Mouse (Mus musculus): ENCODE data around the gene S1pr5.
"Not testable (repeated sequence)": the region's sequence is repeated elsewhere in the genome, so short reads cannot be mapped to it uniquely, and the experiment has no call there.

Gene S1pr5

GRCm38 (mm10) chr9:21237368-21238003 lies 10.8 kb downstream of the S1pr5 start:
- peak; percentile 44 for DNase-seq (ENCODE audit: low spot score)

- DNase-seq (ENCODE audit: low spot score), result no peak
These were observed 11.3 kb downstream of the S1pr5 start for GRCm38 (mm10) chr9:21236991-21237367.

GRCm38 (mm10) chr9:21235341-21235740 lies 12.9 kb downstream of the S1pr5 start:
- DNase-seq (ENCODE audit: low spot score), result no peak

- no peak for DNase-seq (ENCODE audit: low spot score)
These were observed 14.4 kb downstream of the S1pr5 start for GRCm38 (mm10) chr9:21233805-21234204.

- no peak for DNase-seq (ENCODE audit: low spot score)
These were observed 14.9 kb downstream of the S1pr5 start for GRCm38 (mm10) chr9:21233366-21233765.

- DNase-seq (ENCODE audit: low spot score), result no peak
These were observed 15.4 kb downstream of the S1pr5 start for GRCm38 (mm10) chr9:21232867-21233266.

- no peak for DNase-seq (ENCODE audit: low spot score)
These were observed 16.7 kb downstream of the S1pr5 start for GRCm38 (mm10) chr9:21231551-21231950.

GRCm38 (mm10) chr9:21227342-21227741 lies 20.9 kb downstream of the S1pr5 start:
- peak; percentile 88 for DNase-seq (ENCODE audit: low spot score)

- DNase-seq (ENCODE audit: low spot score), result no peak
These were observed 22.9 kb downstream of the S1pr5 start for GRCm38 (mm10) chr9:21225415-21225758.

GRCm38 (mm10) chr9:21224576-21225414 lies 23.4 kb downstream of the S1pr5 start:
- peak; percentile 84 for DNase-seq (ENCODE audit: low spot score)

- DNase-seq (ENCODE audit: low spot score), result no peak
These were observed 24.3 kb downstream of the S1pr5 start for GRCm38 (mm10) chr9:21223906-21224305.

- not testable (repeated sequence) for DNase-seq (ENCODE audit: low spot score)
These were observed 24.8 kb downstream of the S1pr5 start for GRCm38 (mm10) chr9:21223490-21223889.

GRCm38 (mm10) chr9:21221383-21221929 lies 26.8 kb downstream of the S1pr5 start:
- DNase-seq (ENCODE audit: low spot score), result peak; percentile 52

- peak; percentile 91 for DNase-seq (ENCODE audit: low spot score)
These were observed 27.5 kb downstream of the S1pr5 start for GRCm38 (mm10) chr9:21220490-21221382.

GRCm38 (mm10) chr9:21219820-21220219 lies 28.4 kb downstream of the S1pr5 start:
- no peak for DNase-seq (ENCODE audit: low spot score)

GRCm38 (mm10) chr9:21216050-21216841 lies 32.0 kb downstream of the S1pr5 start:
- DNase-seq (ENCODE audit: low spot score), result no peak

- DNase-seq (ENCODE audit: low spot score), result no peak
These were observed 34.5 kb downstream of the S1pr5 start for GRCm38 (mm10) chr9:21213617-21214190.

GRCm38 (mm10) chr9:21211624-21212023 lies 36.6 kb downstream of the S1pr5 start:
- no peak for DNase-seq (ENCODE audit: low spot score)

- DNase-seq (ENCODE audit: low spot score), result peak; percentile 72
These were observed 37.4 kb downstream of the S1pr5 start for GRCm38 (mm10) chr9:21210821-21211220.

- DNase-seq (ENCODE audit: low spot score), result no peak
These were observed 39.6 kb downstream of the S1pr5 start for GRCm38 (mm10) chr9:21208626-21209025.

- DNase-seq (ENCODE audit: low spot score), result no peak
These were observed 41.4 kb downstream of the S1pr5 start for GRCm38 (mm10) chr9:21206848-21207247.

All from yolk sac, embryonic 10.5 days (tissue).